Mouse (Mus musculus): Measurements from ENCODE around the gene Fras1. TPM values are rescaled to one million over a fixed set of nuclear protein-coding genes. Genes with fewer than 3 reads are reported as not detected.

The Fras1 gene
- 12.7 and 13.9 TPM in 2 replicates for polyA plus RNA-seq (2015; fragmentation: Nextera tagmentation; extraction: Ambion mirVana)

DNA sequence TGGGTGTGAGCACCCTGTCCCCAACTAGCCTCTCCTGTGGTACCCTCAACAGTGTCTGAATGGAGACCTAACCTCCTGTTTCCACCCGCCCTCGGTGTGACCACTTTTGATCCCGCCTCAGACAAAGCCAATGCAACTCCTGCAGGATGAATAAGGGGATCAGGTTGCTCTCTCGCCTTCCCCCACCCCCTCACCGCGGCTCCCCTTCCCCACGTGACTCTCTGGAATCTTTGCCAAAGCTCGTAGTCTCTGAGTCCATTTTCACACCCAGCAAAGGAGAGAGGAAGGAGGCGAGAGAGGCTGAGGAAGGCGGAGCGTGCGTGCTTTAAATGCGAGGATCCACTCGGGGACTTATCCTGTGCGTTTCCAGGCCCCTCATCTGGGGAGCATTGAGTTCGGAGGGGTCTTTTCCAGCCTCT lies at the start of gene Fras1:
Fras1 (plus strand) TSS at position 389 of the 419 bp plus-strand sequence.
- peak within 1 kb of the TSS; percentile 74 for H3K4me2 ChIP-seq (ENCODE audit: low read depth, low read length)
- no peaks in the 10 kb centered on the region for H3K9me3 ChIP-seq (ENCODE audit: control insufficient read depth, low read length)
- H3K4me1 ChIP-seq (ENCODE audit: control insufficient read depth, insufficient read depth, low read length), result peaks cover 21% of the 10 kb centered on the region
- peak within 1 kb of the TSS; percentile 81 for H3K9ac ChIP-seq (ENCODE audit: low read depth, low read length)
- no peaks in the 10 kb centered on the region for H3K36me3 ChIP-seq (ENCODE audit: control insufficient read depth, insufficient read depth, low read length)
- peak; percentile 30 for ATAC-seq
- H3K27ac ChIP-seq (ENCODE audit: low read length), result peak within 1 kb of the TSS; percentile 76
- peak within 1 kb of the TSS; percentile 73 for H3K4me3 ChIP-seq (ENCODE audit: low read length)
- H3K27me3 ChIP-seq (replicated peaks; ENCODE audit: control insufficient read depth, insufficient read depth, low read length), result no peaks in the 10 kb centered on the region
- under 1% methylated on average over 16 of the region's 16 CpGs for WGBS

DNA sequence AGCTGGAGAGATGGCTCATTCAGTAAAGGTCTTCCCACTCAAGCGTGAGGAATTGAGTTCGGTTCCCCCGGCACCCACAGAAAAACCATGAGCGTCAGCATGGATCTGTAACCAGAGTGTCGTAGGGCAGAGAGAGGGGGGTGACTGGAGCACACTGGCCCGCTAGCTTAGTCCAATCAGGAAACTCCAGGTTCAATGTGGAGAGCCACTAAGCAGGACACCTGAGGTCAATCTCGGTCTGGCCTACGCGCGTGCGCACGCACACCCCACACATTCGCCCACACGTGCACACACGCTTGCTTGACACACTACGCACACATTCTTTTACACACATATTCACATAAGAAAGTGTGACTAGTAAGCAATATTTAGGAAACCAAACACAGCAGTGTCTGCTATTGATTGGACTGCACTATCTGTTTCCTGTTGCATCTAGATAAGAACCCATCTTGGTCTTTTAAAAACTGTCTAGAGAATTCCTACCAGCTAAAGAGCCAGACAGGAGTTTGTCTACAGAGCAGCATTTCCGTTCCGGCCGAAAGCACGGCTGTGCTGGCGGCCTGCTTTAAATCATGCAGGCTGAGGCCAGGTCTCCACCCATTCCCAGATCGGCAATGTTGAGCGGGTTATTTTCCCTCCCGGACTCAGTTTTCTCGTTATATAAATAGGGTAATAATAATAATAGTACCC lies 42.6 kb upstream of the Fras1 start:
- Histone ChIP-seq H3K4me1 (ENCODE audit: control insufficient read depth, insufficient read depth, low read length) (no peaks in the 10 kb centered on the region), H3K9ac (ENCODE audit: low read depth, low read length) (no peak overlapping the region), H3K4me2 (ENCODE audit: low read depth, low read length) (0 out of 2 replicates have a peak overlapping the region, but pooled peaks have one; percentile 1), H3K4me3 (ENCODE audit: low read length) (no peak overlapping the region), H3K36me3 (ENCODE audit: control insufficient read depth, insufficient read depth, low read length) (no peaks in the 10 kb centered on the region), H3K27me3 (replicated peaks; ENCODE audit: control insufficient read depth, insufficient read depth, low read length) (no peaks in the 10 kb centered on the region), H3K27ac (ENCODE audit: low read length) (no peak overlapping the region), H3K9me3 (ENCODE audit: control insufficient read depth, low read length) (no peaks in the 10 kb centered on the region)
- ATAC-seq, result no peak
- 75% methylated on average over 25 of the region's 25 CpGs for WGBS

GRCm38 (mm10) chr5:96331738-96332070 lies 42.1 kb upstream of the Fras1 start:
- no peak overlapping the region for H3K9ac ChIP-seq (ENCODE audit: low read depth, low read length)
- ATAC-seq, result no peak
- 55% methylated on average over 5 of the region's 5 CpGs for WGBS
- no peaks in the 10 kb centered on the region for H3K27me3 ChIP-seq (replicated peaks; ENCODE audit: control insufficient read depth, insufficient read depth, low read length)
- H3K9me3 ChIP-seq (ENCODE audit: control insufficient read depth, low read length), result no peaks in the 10 kb centered on the region
- H3K27ac ChIP-seq (ENCODE audit: low read length), result no peak overlapping the region
- no peak overlapping the region for H3K4me3 ChIP-seq (ENCODE audit: low read length)
- no peaks in the 10 kb centered on the region for H3K36me3 ChIP-seq (ENCODE audit: control insufficient read depth, insufficient read depth, low read length)
- no peaks in the 10 kb centered on the region for H3K4me1 ChIP-seq (ENCODE audit: control insufficient read depth, insufficient read depth, low read length)
- H3K4me2 ChIP-seq (ENCODE audit: low read depth, low read length), result 0 out of 2 replicates have a peak overlapping the region, but pooled peaks have one; percentile 1

- no peak overlapping the region for H3K4me3 ChIP-seq (ENCODE audit: low read length)
- no peaks in the 10 kb centered on the region for H3K9me3 ChIP-seq (ENCODE audit: control insufficient read depth, low read length)
- no peaks in the 10 kb centered on the region for H3K4me1 ChIP-seq (ENCODE audit: control insufficient read depth, insufficient read depth, low read length)
- no peak overlapping the region for H3K9ac ChIP-seq (ENCODE audit: low read depth, low read length)
- H3K4me2 ChIP-seq (ENCODE audit: low read depth, low read length), result no peak overlapping the region
- H3K27ac ChIP-seq (ENCODE audit: low read length), result no peak overlapping the region
- H3K36me3 ChIP-seq (ENCODE audit: control insufficient read depth, insufficient read depth, low read length), result no peaks in the 10 kb centered on the region
- no peak for ATAC-seq
- 60% methylated on average over 3 of the region's 3 CpGs for WGBS
- no peaks in the 10 kb centered on the region for H3K27me3 ChIP-seq (replicated peaks; ENCODE audit: control insufficient read depth, insufficient read depth, low read length)
Observed at GRCm38 (mm10) chr5:96333963-96334362, 39.8 kb upstream of the Fras1 start.

GRCm38 (mm10) chr5:96340564-96340963 lies 33.2 kb upstream of the Fras1 start:
- no peak overlapping the region for H3K9ac ChIP-seq (ENCODE audit: low read depth, low read length)
- no peak overlapping the region for H3K4me3 ChIP-seq (ENCODE audit: low read length)
- H3K9me3 ChIP-seq (ENCODE audit: control insufficient read depth, low read length), result no peaks in the 10 kb centered on the region
- no peak for ATAC-seq
- 90% methylated on average over 6 of the region's 6 CpGs for WGBS
- no peaks in the 10 kb centered on the region for H3K4me1 ChIP-seq (ENCODE audit: control insufficient read depth, insufficient read depth, low read length)
- H3K27me3 ChIP-seq (replicated peaks; ENCODE audit: control insufficient read depth, insufficient read depth, low read length), result no peaks in the 10 kb centered on the region
- H3K36me3 ChIP-seq (ENCODE audit: control insufficient read depth, insufficient read depth, low read length), result no peaks in the 10 kb centered on the region
- no peak overlapping the region for H3K27ac ChIP-seq (ENCODE audit: low read length)
- no peak overlapping the region for H3K4me2 ChIP-seq (ENCODE audit: low read depth, low read length)

- Histone ChIP-seq H3K27ac (ENCODE audit: low read length) (no peak overlapping the region), H3K4me1 (ENCODE audit: control insufficient read depth, insufficient read depth, low read length) (no peaks in the 10 kb centered on the region), H3K9me3 (ENCODE audit: control insufficient read depth, low read length) (no peaks in the 10 kb centered on the region), H3K27me3 (replicated peaks; ENCODE audit: control insufficient read depth, insufficient read depth, low read length) (no peaks in the 10 kb centered on the region), H3K36me3 (ENCODE audit: control insufficient read depth, insufficient read depth, low read length) (no peaks in the 10 kb centered on the region), H3K4me2 (ENCODE audit: low read depth, low read length) (no peak overlapping the region), H3K9ac (ENCODE audit: low read depth, low read length) (no peak overlapping the region), H3K4me3 (ENCODE audit: low read length) (no peak overlapping the region)
- 69% methylated on average over 2 of the region's 2 CpGs for WGBS
- no peak for ATAC-seq
Observed at GRCm38 (mm10) chr5:96344983-96345382, 28.8 kb upstream of the Fras1 start.

- Histone ChIP-seq H3K9ac (ENCODE audit: low read depth, low read length) (no peak overlapping the region), H3K4me1 (ENCODE audit: control insufficient read depth, insufficient read depth, low read length) (no peaks in the 10 kb centered on the region), H3K27me3 (replicated peaks; ENCODE audit: control insufficient read depth, insufficient read depth, low read length) (no peaks in the 10 kb centered on the region), H3K36me3 (ENCODE audit: control insufficient read depth, insufficient read depth, low read length) (no peaks in the 10 kb centered on the region), H3K4me3 (ENCODE audit: low read length) (no peak overlapping the region), H3K4me2 (ENCODE audit: low read depth, low read length) (no peak overlapping the region), H3K9me3 (ENCODE audit: control insufficient read depth, low read length) (no peaks in the 10 kb centered on the region), H3K27ac (ENCODE audit: low read length) (no peak overlapping the region)
- ATAC-seq, result no peak
Observed at GRCm38 (mm10) chr5:96351963-96352362, 21.8 kb upstream of the Fras1 start.

DNA sequence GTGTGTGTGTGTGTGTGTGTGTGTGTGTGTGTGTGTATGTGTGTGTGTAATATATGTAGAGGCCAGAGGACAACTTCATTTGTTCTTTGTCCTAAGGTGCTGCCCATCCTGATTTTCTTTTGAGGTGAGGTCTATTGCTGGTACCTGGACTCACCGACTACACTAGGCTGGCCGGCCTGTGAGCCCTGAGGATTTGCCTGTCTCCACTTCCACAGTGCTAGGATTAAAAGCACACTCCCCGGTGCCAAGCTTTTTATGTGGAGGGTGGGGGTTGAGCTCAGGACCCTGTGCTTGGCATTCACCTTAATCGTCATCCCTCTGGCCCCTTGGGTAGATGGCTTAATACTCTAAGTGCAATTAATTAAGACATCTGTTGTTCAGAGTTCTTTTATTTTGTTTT lies 9.8 kb upstream of the Fras1 start:
- no peak overlapping the region for H3K27ac ChIP-seq (ENCODE audit: low read length)
- no peak for ATAC-seq
- no peak overlapping the region for H3K4me2 ChIP-seq (ENCODE audit: low read depth, low read length)
- H3K27me3 ChIP-seq (replicated peaks; ENCODE audit: control insufficient read depth, insufficient read depth, low read length), result no peaks in the 10 kb centered on the region
- no peak overlapping the region for H3K9ac ChIP-seq (ENCODE audit: low read depth, low read length)
- no peaks in the 10 kb centered on the region for H3K9me3 ChIP-seq (ENCODE audit: control insufficient read depth, low read length)
- no peaks in the 10 kb centered on the region for H3K4me1 ChIP-seq (ENCODE audit: control insufficient read depth, insufficient read depth, low read length)
- no peak overlapping the region for H3K4me3 ChIP-seq (ENCODE audit: low read length)
- H3K36me3 ChIP-seq (ENCODE audit: control insufficient read depth, insufficient read depth, low read length), result no peaks in the 10 kb centered on the region
- 73% methylated on average over 4 of the region's 4 CpGs for WGBS

DNA sequence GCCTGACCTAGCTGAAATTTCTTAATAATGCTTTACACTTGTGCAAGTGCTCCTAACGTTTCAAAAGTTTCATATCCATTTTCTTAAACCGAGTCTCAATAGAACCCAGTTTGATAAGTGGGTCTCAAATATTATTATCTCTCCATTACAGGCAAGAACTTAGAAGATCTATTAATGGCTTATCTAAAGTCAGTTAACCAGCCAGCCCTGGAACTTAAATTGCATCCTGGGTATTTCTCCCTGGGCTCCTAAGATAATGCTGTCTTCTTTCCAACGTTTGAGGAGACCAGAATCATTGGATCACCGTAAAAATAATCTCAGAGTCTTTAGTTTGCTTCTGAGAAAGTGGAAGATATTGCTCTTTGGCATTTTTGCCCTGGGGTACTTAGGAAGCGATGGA lies 8.2 kb upstream of the Fras1 start:
- Histone ChIP-seq H3K4me1 (ENCODE audit: control insufficient read depth, insufficient read depth, low read length) (no peaks in the 10 kb centered on the region), H3K36me3 (ENCODE audit: control insufficient read depth, insufficient read depth, low read length) (no peaks in the 10 kb centered on the region), H3K9ac (ENCODE audit: low read depth, low read length) (no peak overlapping the region), H3K4me3 (ENCODE audit: low read length) (no peak overlapping the region), H3K9me3 (ENCODE audit: control insufficient read depth, low read length) (no peaks in the 10 kb centered on the region), H3K4me2 (ENCODE audit: low read depth, low read length) (no peak overlapping the region), H3K27me3 (replicated peaks; ENCODE audit: control insufficient read depth, insufficient read depth, low read length) (no peaks in the 10 kb centered on the region), H3K27ac (ENCODE audit: low read length) (no peak overlapping the region)
- ATAC-seq, result no peak
- 71% methylated on average over 5 of the region's 5 CpGs for WGBS

DNA sequence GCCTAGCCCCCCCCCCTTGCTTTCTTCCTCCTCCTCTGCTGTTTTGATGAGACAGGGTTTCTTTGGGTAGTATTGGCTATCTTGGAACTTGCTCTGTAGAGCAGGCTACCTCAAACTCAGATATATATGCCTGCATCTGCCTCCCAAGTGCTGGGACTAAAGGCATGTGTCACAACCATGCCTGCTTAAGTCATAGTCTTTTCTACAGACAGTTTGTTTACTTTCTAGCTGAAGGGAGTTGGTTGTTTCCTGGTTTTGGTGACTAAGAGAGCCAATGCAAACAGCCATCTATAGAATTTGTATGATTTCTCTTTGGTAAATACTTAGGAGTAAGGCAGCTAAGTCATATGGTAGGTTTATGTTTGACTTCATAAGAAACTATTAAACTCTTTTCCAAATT lies 6.5 kb upstream of the Fras1 start:
- ATAC-seq, result no peak
- H3K36me3 ChIP-seq (ENCODE audit: control insufficient read depth, insufficient read depth, low read length), result no peaks in the 10 kb centered on the region
- H3K9me3 ChIP-seq (ENCODE audit: control insufficient read depth, low read length), result no peaks in the 10 kb centered on the region
- no peak overlapping the region for H3K4me2 ChIP-seq (ENCODE audit: low read depth, low read length)
- no peak overlapping the region for H3K4me3 ChIP-seq (ENCODE audit: low read length)
- H3K27ac ChIP-seq (ENCODE audit: low read length), result no peak overlapping the region
- no peaks in the 10 kb centered on the region for H3K27me3 ChIP-seq (replicated peaks; ENCODE audit: control insufficient read depth, insufficient read depth, low read length)
- no peak overlapping the region for H3K9ac ChIP-seq (ENCODE audit: low read depth, low read length)
- H3K4me1 ChIP-seq (ENCODE audit: control insufficient read depth, insufficient read depth, low read length), result no peaks in the 10 kb centered on the region

Measured in intestine, embryonic 16.5 days (tissue).